Mouse (Mus musculus): ENCODE results near the gene Iqcd.

DNA sequence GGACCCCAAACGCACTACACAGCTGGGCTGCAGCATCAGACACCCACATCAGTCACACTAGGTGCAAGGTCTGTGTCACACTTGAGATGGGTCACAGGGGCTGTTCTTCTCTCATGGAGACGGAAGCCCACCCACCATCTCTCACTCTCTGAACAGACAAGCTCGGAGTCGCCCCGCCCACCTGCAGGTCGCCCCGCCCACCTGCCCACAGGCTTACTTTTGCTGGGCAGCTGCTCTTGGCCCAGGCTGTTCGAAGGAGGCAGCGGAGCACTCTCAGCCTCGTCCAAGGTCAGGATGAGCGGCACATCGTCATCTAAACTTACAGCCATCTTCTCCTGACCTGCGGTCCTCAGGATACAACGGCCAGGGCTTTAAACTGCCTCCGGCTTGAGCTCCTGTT lies 3.8 kb upstream of the Iqcd start:
- TF ChIP-seq CTCF (IDR thresholded peaks at IDR 0.05; ENCODE audit: low read depth), result no peak
- TF ChIP-seq EP300 (IDR thresholded peaks at IDR 0.05; ENCODE audit: low read depth), result no peak

Measured in liver, embryonic 14.5 days (tissue).